Mouse (Mus musculus) MEL (cell line): ENCODE measurements around the gene Mrps9. TPM values are rescaled to one million over a fixed set of nuclear protein-coding genes. Genes with fewer than 3 reads are reported as not detected.

Experiments used
- DNase-seq: peaks from one replicate; pipeline ENCODE4 v3.0.0; 2011; ENCODE audit warnings: low read depth, low spot score
- H3K27ac ChIP-seq: 2 replicates; pipeline ENCODE4 v1.5.1; 2012; ENCODE audit warnings: low read depth, mild to moderate bottlenecking, control low read depth, low read length, moderate library complexity; ENCODE audit not compliant: control insufficient read depth
- H3K27me3 ChIP-seq, 2 experiments: fragments of 150-350 bp in 1 of 2; sonication (generic) in 1 of 2; 2 replicates each; pipeline ENCODE4 v1.6.1; 2012; ENCODE audit warnings: low read length in 2 of 2, mild to moderate bottlenecking in 2 of 2, improper control_type of control experiment in 1 of 2, moderate library complexity in 1 of 2; ENCODE audit not compliant: insufficient read depth in 2 of 2, control insufficient read depth in 1 of 2
- H3K36me3 ChIP-seq, 2 experiments: 2 replicates each; pipeline ENCODE4 v1.6.1; 2012 to 2014; ENCODE audit warnings: low read length in 2 of 2, improper control_type of control experiment in 1 of 2, inconsistent platforms in 1 of 2, mild to moderate bottlenecking in 1 of 2; ENCODE audit not compliant: insufficient read depth in 2 of 2, control insufficient read depth in 1 of 2
- H3K4me1 ChIP-seq, 2 experiments: fragments of 150-350 bp in 1 of 2; sonication (generic) in 1 of 2; 2 replicates each; pipeline ENCODE4 v1.6.1; 2012; ENCODE audit warnings: low read length in 2 of 2, improper control_type of control experiment in 1 of 2, mild to moderate bottlenecking in 1 of 2; ENCODE audit not compliant: insufficient read depth in 2 of 2, control insufficient read depth in 1 of 2
- H3K4me3 ChIP-seq, 2 experiments: fragments of 150-350 bp in 1 of 2; sonication (generic) in 1 of 2; 2 replicates each; pipeline ENCODE4 v1.5.1; 2012; ENCODE audit warnings: low read depth in 2 of 2, low read length in 2 of 2, mild to moderate bottlenecking in 2 of 2, moderate library complexity in 2 of 2, control low read depth in 1 of 2, improper control_type of control experiment in 1 of 2; ENCODE audit not compliant: control insufficient read depth in 1 of 2, insufficient read depth in 1 of 2
- H3K79me2 ChIP-seq: 2 replicates; pipeline ENCODE4 v1.6.1; 2012; ENCODE audit warnings: mild to moderate bottlenecking, low read length, moderate library complexity; ENCODE audit not compliant: control insufficient read depth, poor library complexity, insufficient read depth
- H3K9ac ChIP-seq: 2 replicates; pipeline ENCODE4 v1.6.1; 2012; ENCODE audit warnings: low read depth, mild to moderate bottlenecking, control low read depth, low read length, moderate library complexity; ENCODE audit not compliant: control insufficient read depth, poor library complexity, severe bottlenecking
- H3K9me3 ChIP-seq: fragments of 150-350 bp; sonication (generic); replicated peaks from 2 replicates; pipeline ENCODE4 v1.6.1; 2012; ENCODE audit warnings: mild to moderate bottlenecking, low read length, improper control_type of control experiment, moderate library complexity; ENCODE audit not compliant: insufficient read depth
- CHD1 ChIP-seq: IDR thresholded peaks from 2 replicates; pipeline ENCODE4 v1.6.1; 2012; ENCODE audit warnings: low read depth, mild to moderate bottlenecking, inconsistent platforms, low read length, improper control_type of control experiment
- CHD2 ChIP-seq: IDR thresholded peaks from 2 replicates; pipeline ENCODE4 v1.6.1; 2011; ENCODE audit warnings: low read length, improper control_type of control experiment
- CTCF ChIP-seq, 3 experiments: IDR thresholded peaks in 2 of 3; conservative IDR thresholded peaks in 1 of 3; 2 replicates each; pipeline ENCODE4 v1.5.1; 2011 to 2012; ENCODE audit warnings: low read length in 3 of 3, low read depth in 2 of 3, mild to moderate bottlenecking in 2 of 3, improper control_type of control experiment in 1 of 3, inconsistent platforms in 1 of 3, mixed read lengths in 1 of 3, moderate library complexity in 1 of 3; ENCODE audit not compliant: control insufficient read depth in 1 of 3, insufficient read depth in 1 of 3, poor library complexity in 1 of 3, severe bottlenecking in 1 of 3
- E2F4 ChIP-seq: IDR thresholded peaks from 2 replicates; pipeline ENCODE4 v1.6.1; 2011; ENCODE audit warnings: low read depth, low read length, improper control_type of control experiment, borderline replicate concordance
- GATA1 ChIP-seq: IDR thresholded peaks from 2 replicates; pipeline ENCODE4 v1.6.1; 2011; ENCODE audit warnings: low read depth, low read length, improper control_type of control experiment
- HCFC1 ChIP-seq: IDR thresholded peaks from 2 replicates; pipeline ENCODE4 v1.6.1; 2012; ENCODE audit warnings: low read depth, mild to moderate bottlenecking, inconsistent platforms, low read length, improper control_type of control experiment, moderate library complexity
- NELFE ChIP-seq: IDR thresholded peaks from 2 replicates; pipeline ENCODE4 v1.6.1; 2011; ENCODE audit warnings: low read depth, low read length, improper control_type of control experiment
- NRF1 ChIP-seq: IDR thresholded peaks from 2 replicates; pipeline ENCODE4 v1.6.1; 2014; ENCODE audit warnings: low read depth, mild to moderate bottlenecking, inconsistent platforms, low read length, improper control_type of control experiment, moderate library complexity; ENCODE audit not compliant: poor library complexity, insufficient read depth, severe bottlenecking
- POLR2AphosphoS2 ChIP-seq: IDR thresholded peaks from 2 replicates; pipeline ENCODE4 v1.6.1; 2011; ENCODE audit warnings: low read length, improper control_type of control experiment
- POLR2AphosphoS5 ChIP-seq: IDR thresholded peaks from 2 replicates; pipeline ENCODE4 v1.6.1; 2012; ENCODE audit warnings: low read depth, borderline replicate concordance, mild to moderate bottlenecking, inconsistent platforms, low read length, moderate library complexity, mixed read lengths
- RAD21 ChIP-seq: IDR thresholded peaks from 2 replicates; pipeline ENCODE4 v1.6.1; 2011; ENCODE audit warnings: mild to moderate bottlenecking, low read depth, low read length, improper control_type of control experiment
- RCOR1 ChIP-seq: IDR thresholded peaks from 2 replicates; pipeline ENCODE4 v1.6.1; 2012; ENCODE audit warnings: low read depth, mild to moderate bottlenecking, inconsistent platforms, low read length, improper control_type of control experiment
- SMC3 ChIP-seq: IDR thresholded peaks from 2 replicates; pipeline ENCODE4 v1.6.1; 2011; ENCODE audit warnings: low read depth, low read length, improper control_type of control experiment
- TBP ChIP-seq: IDR thresholded peaks from 2 replicates; pipeline ENCODE4 v1.8.0; 2011; ENCODE audit warnings: low read depth, low read length, improper control_type of control experiment
- TCF12 ChIP-seq: IDR thresholded peaks from 2 replicates; pipeline ENCODE4 v1.6.1; 2014; ENCODE audit warnings: low read depth, mild to moderate bottlenecking, inconsistent platforms, low read length, improper control_type of control experiment, moderate library complexity
- USF1 ChIP-seq: IDR thresholded peaks from 2 replicates; pipeline ENCODE4 v1.6.1; 2014; ENCODE audit warnings: low read depth, mild to moderate bottlenecking, inconsistent platforms, low read length, improper control_type of control experiment, moderate library complexity
- USF2 ChIP-seq, 2 experiments: IDR thresholded peaks; 2 replicates each; pipeline ENCODE4 v1.6.1; 2011 to 2012; ENCODE audit warnings: improper control_type of control experiment in 2 of 2, low read length in 2 of 2, borderline replicate concordance in 1 of 2, inconsistent platforms in 1 of 2, low read depth in 1 of 2, mild to moderate bottlenecking in 1 of 2; ENCODE audit not compliant: insufficient read depth in 1 of 2
- ZC3H11A ChIP-seq: IDR thresholded peaks from 2 replicates; pipeline ENCODE4 v1.6.1; 2012; ENCODE audit warnings: low read depth, mild to moderate bottlenecking, inconsistent platforms, low read length, improper control_type of control experiment
- ZKSCAN1 ChIP-seq: IDR thresholded peaks from 2 replicates; pipeline ENCODE4 v1.6.1; 2012; ENCODE audit warnings: low read depth, mild to moderate bottlenecking, inconsistent platforms, low read length, improper control_type of control experiment, moderate library complexity
- polyA plus RNA-seq, 2 experiments: library from polyadenylated mRNA; stranded (reverse) in 1 of 2; unstranded in 1 of 2; fragments of >175 nt in 1 of 2; fragments of >200 nt in 1 of 2; gene quantifications; 2 replicates each; pipeline versions ENCODE4 v1.2.1 to v1.2.4; 2012; ENCODE audit warnings: low replicate concordance in 2 of 2, low read depth in 1 of 2; ENCODE audit not compliant: insufficient read length in 2 of 2, insufficient read depth in 1 of 2, missing spikeins in 1 of 2
- total RNA-seq: library from RNA; depleted of rRNA; stranded (reverse); fragments of 300-350 nt; gene quantifications from 2 replicates; pipeline ENCODE4 v1.2.3, GENCODE M21; 2012

Gene Mrps9
- total and polyA plus RNA-seq, 3 experiments: 67.4 to 68.4 TPM; not detected in 1

- H3K27ac ChIP-seq: no peak overlapping the region
- H3K9ac ChIP-seq: no peak overlapping the region
- H3K4me1 ChIP-seq: no peaks in the 10 kb centered on the region
- no peaks in the 10 kb centered on the region for H3K9me3 ChIP-seq
- H3K36me3 ChIP-seq: no peaks in the 10 kb centered on the region
- H3K27me3 ChIP-seq: no peaks in the 10 kb centered on the region
- peak; percentile 30 for DNase-seq
- H3K4me3 ChIP-seq: no peak overlapping the region
- no peaks in the 10 kb centered on the region for H3K79me2 ChIP-seq
- TF ChIP-seq SMC3 (peak; percentile 69), ZC3H11A (peak; percentile 46; the same call in 1 of the 2 replicates), TCF12 (no peak), RAD21 (peak; percentile 81), CTCF (IDR thresholded peaks at IDR 0.05 in 2 of 3, conservative IDR thresholded peaks at IDR 0.05 in 1 of 3; ENCODE audit: control insufficient read depth in 1 of 3, insufficient read depth in 1 of 3, low read depth in 2 of 3, low read length in 3 of 3, poor library complexity in 1 of 3, severe bottlenecking in 1 of 3) (peak in 2 of 3 experiments; percentile 52 to 68; a peak in 4 of 6 replicates)
These were observed 64.0 kb downstream of the Mrps9 start for GRCm38 (mm10) chr1:42915062-42915461.

- Histone ChIP-seq H3K27me3 (no peaks in the 10 kb centered on the region), H3K79me2 (no peaks in the 10 kb centered on the region), H3K27ac (no peak overlapping the region), H3K9ac (no peak overlapping the region), H3K9me3 (no peaks in the 10 kb centered on the region), H3K4me1 (no peaks in the 10 kb centered on the region), H3K4me3 (no peak overlapping the region), H3K36me3 (no peaks in the 10 kb centered on the region)
- no peak for TF ChIP-seq HCFC1
- no peak for TF ChIP-seq POLR2AphosphoS5
- no peak for TF ChIP-seq ZKSCAN1
- no peak for TF ChIP-seq CHD1
- TF ChIP-seq USF2 (IDR thresholded peaks at IDR 0.05; ENCODE audit: borderline replicate concordance in 1 of 2, insufficient read depth in 1 of 2, low read depth in 1 of 2, low read length in 2 of 2): no peak
- TF ChIP-seq NRF1: no peak
- no peak for TF ChIP-seq E2F4
- TF ChIP-seq POLR2AphosphoS2: no peak
- no peak for TF ChIP-seq NELFE
- no peak for TF ChIP-seq GATA1
- TF ChIP-seq CHD2: no peak
- no peak for TF ChIP-seq RAD21
- TF ChIP-seq TBP: no peak
- no peak for TF ChIP-seq USF1
- TF ChIP-seq RCOR1: no peak
- DNase-seq: no peak
These were observed 65.7 kb downstream of the Mrps9 start for GRCm38 (mm10) chr1:42916719-42917118.
